Mouse (Mus musculus) layer of hippocampus, adult 2 months (tissue): Measurements from ENCODE around the gene Anapc15. TPM values are rescaled to one million over a fixed set of nuclear protein-coding genes. Genes with fewer than 3 reads are reported as not detected.
A peak's percentile ranks its signal among the peaks of the same experiment; 100 is the strongest.

Experiments used
- DNase-seq, 2 experiments: peaks; one replicate each; pipeline ENCODE4 v3.0.0; 2022; ENCODE audit warnings: low spot score in 2 of 2
- H3K27ac ChIP-seq: fragments of 200-600 bp; 2 replicates; pipeline ENCODE4 v1.8.1; 2022
- H3K4me3 ChIP-seq: fragments of 200-600 bp; 2 replicates; pipeline ENCODE4 v1.8.1; 2022; ENCODE audit warnings: mild to moderate bottlenecking
- CTCF ChIP-seq: fragments of 200-600 bp; conservative IDR thresholded peaks from 2 replicates; pipeline ENCODE4 v1.8.1; 2022; ENCODE audit warnings: antibody characterized with exemption, mild to moderate bottlenecking, moderate library complexity
- total RNA-seq, 2 experiments: library from RNA; stranded (reverse); gene quantifications; 2 replicates each; pipeline ENCODE4 v1.2.3; 2021

Gene Anapc15
- total RNA-seq, 2 experiments from 2014 or later = 24.5 to 29.3 TPM

GRCm38 (mm10) chr7:101833916-101834584 is 29.5 kb upstream of the Anapc15 start:
- DNase-seq = no peak
- no peak overlapping the region for H3K27ac ChIP-seq

GRCm38 (mm10) chr7:101834903-101835302 is 28.6 kb upstream of the Anapc15 start:
- Histone ChIP-seq H3K4me3 (no peak overlapping the region), H3K27ac (no peak overlapping the region)
- no peak for TF ChIP-seq CTCF
- DNase-seq = no peak

More at GRCm38 (mm10) chr7:101833916-101834584, 29.5 kb upstream of the Anapc15 start:
- TF ChIP-seq CTCF = no peak
- no peak overlapping the region for H3K4me3 ChIP-seq

GRCm38 (mm10) chr7:101835457-101836109 is 27.9 kb upstream of the Anapc15 start:
- no peak for DNase-seq
- peak overlapping the region; percentile 65 for H3K4me3 ChIP-seq
- TF ChIP-seq CTCF = peak; percentile 66
- H3K27ac ChIP-seq = peak overlapping the region; percentile 90; the same call in 1 of the 2 replicates

- TF ChIP-seq CTCF = no peak
- H3K27ac ChIP-seq = peak overlapping the region; percentile 90
- peak in 1 of 2 experiments; percentile 25 for DNase-seq
- peak overlapping the region; percentile 65 for H3K4me3 ChIP-seq
Measured at GRCm38 (mm10) chr7:101836271-101837153, 27.0 kb upstream of the Anapc15 start.

- Histone ChIP-seq H3K4me3 (peak overlapping the region; percentile 65), H3K27ac (peak overlapping the region; percentile 90)
- DNase-seq = no peak
- no peak for TF ChIP-seq CTCF
Measured at GRCm38 (mm10) chr7:101837154-101837605, 26.3 kb upstream of the Anapc15 start.

- Histone ChIP-seq H3K27ac (peak within 1 kb of the TSS; percentile 90), H3K4me3 (peak within 1 kb of the TSS; percentile 65)
- TF ChIP-seq CTCF = peak; percentile 69
- peak; percentile 59 to 60 for DNase-seq
Measured at GRCm38 (mm10) chr7:101837606-101838471, 25.7 kb upstream of the Anapc15 start, which contains the start of gene Inppl1. Gene Inppl1, minus strand, starts transcription at chr7:101838229.

- TF ChIP-seq CTCF = no peak
- no peak overlapping the region for H3K27ac ChIP-seq
- DNase-seq = no peak
- no peak overlapping the region for H3K4me3 ChIP-seq
Measured at GRCm38 (mm10) chr7:101844186-101844585, 19.3 kb upstream of the Anapc15 start.

GRCm38 (mm10) chr7:101847934-101848333 is 15.6 kb upstream of the Anapc15 start:
- TF ChIP-seq CTCF = no peak
- Histone ChIP-seq H3K4me3 (no peak overlapping the region), H3K27ac (no peak overlapping the region)
- no peak for DNase-seq

- DNase-seq = no peak
- H3K4me3 ChIP-seq = no peak overlapping the region
- no peak overlapping the region for H3K27ac ChIP-seq
- no peak for TF ChIP-seq CTCF
Measured at GRCm38 (mm10) chr7:101851689-101852088, 11.8 kb upstream of the Anapc15 start.

GRCm38 (mm10) chr7:101852846-101853245 is 10.7 kb upstream of the Anapc15 start:
- H3K4me3 ChIP-seq = no peak overlapping the region
- DNase-seq = no peak
- no peak overlapping the region for H3K27ac ChIP-seq
- no peak for TF ChIP-seq CTCF

- Histone ChIP-seq H3K27ac (no peak overlapping the region), H3K4me3 (no peak overlapping the region)
- no peak for DNase-seq
- TF ChIP-seq CTCF = no peak
Measured at GRCm38 (mm10) chr7:101853816-101854215, 9.7 kb upstream of the Anapc15 start.

GRCm38 (mm10) chr7:101857094-101857493 is 6.4 kb upstream of the Anapc15 start, which contains the start of gene Folr2:
Gene Folr2, minus strand, starts transcription at chr7:101857194.
- no peak for TF ChIP-seq CTCF

More at GRCm38 (mm10) chr7:101857094-101857493, 6.4 kb upstream of the Anapc15 start, which contains the start of gene Folr2:
- Histone ChIP-seq H3K27ac (no peak within 1 kb of the TSS), H3K4me3 (no peak within 1 kb of the TSS)
- DNase-seq = no peak
